Mouse (Mus musculus): ENCODE measurements around the gene Bbox1. TPM values are rescaled to one million over a fixed set of nuclear protein-coding genes. Genes with fewer than 3 reads are reported as not detected.
A peak's percentile ranks its signal among the peaks of the same experiment; 100 is the strongest.

Gene Bbox1
- total RNA-seq, 2 experiments from 2014 or later: 0.83 to 1.7 TPM

DNA sequence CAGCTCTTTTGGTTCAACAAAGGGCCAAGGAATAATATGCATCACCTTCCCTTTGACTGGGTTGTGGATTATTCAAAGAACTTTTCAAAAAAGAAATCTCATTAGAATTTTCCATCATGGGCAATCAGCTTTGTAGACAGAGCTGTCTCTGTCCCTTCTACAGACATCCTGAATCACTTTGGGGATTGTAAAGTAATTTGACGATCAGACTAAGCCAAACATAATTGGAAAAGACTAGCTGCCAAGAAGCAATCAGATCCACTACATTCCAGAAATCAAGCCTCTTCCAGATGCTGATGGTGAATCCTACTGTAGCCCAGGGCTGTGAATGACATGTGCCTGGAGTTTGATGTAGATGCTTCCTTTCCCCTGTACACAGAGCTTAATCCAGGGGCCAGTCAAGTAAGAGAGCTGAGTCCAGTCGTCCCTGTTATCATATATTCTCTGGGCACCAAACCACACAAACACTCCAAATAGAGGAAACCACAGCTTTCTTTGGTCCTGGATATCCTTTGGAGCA is 995 bp downstream of the Bbox1 start:
- Histone ChIP-seq H3K27ac (no peak overlapping the region), H3K4me3 (no peak overlapping the region)
- no peak for TF ChIP-seq CTCF (conservative IDR thresholded peaks at IDR 0.05)
- DNase-seq (ENCODE audit: low spot score in 2 of 2): no peak

- Histone ChIP-seq H3K27ac (no peak overlapping the region), H3K4me3 (no peak overlapping the region)
- TF ChIP-seq CTCF (conservative IDR thresholded peaks at IDR 0.05): no peak
- no peak for DNase-seq (ENCODE audit: low spot score in 2 of 2)
Measured at GRCm38 (mm10) chr2:110305358-110306283, 8.7 kb downstream of the Bbox1 start.

GRCm38 (mm10) chr2:110302261-110302660 is 12.1 kb downstream of the Bbox1 start:
- H3K4me3 ChIP-seq: no peak overlapping the region
- H3K27ac ChIP-seq: no peak overlapping the region
- no peak for DNase-seq (ENCODE audit: low spot score in 2 of 2)
- no peak for TF ChIP-seq CTCF (conservative IDR thresholded peaks at IDR 0.05)

GRCm38 (mm10) chr2:110301314-110301713 is 13.0 kb downstream of the Bbox1 start:
- TF ChIP-seq CTCF (conservative IDR thresholded peaks at IDR 0.05): no peak
- H3K27ac ChIP-seq: no peak overlapping the region
- DNase-seq (ENCODE audit: low spot score in 2 of 2): no peak
- no peak overlapping the region for H3K4me3 ChIP-seq

GRCm38 (mm10) chr2:110294927-110295326 is 19.4 kb downstream of the Bbox1 start:
- no peak for TF ChIP-seq CTCF (conservative IDR thresholded peaks at IDR 0.05)
- no peak for DNase-seq (ENCODE audit: low spot score in 2 of 2)
- H3K27ac ChIP-seq: no peak overlapping the region
- no peak overlapping the region for H3K4me3 ChIP-seq

GRCm38 (mm10) chr2:110287959-110288358 is 26.4 kb downstream of the Bbox1 start:
- no peak for TF ChIP-seq CTCF (conservative IDR thresholded peaks at IDR 0.05)
- H3K4me3 ChIP-seq: no peak overlapping the region
- no peak overlapping the region for H3K27ac ChIP-seq
- no peak for DNase-seq (ENCODE audit: low spot score in 2 of 2)

GRCm38 (mm10) chr2:110285829-110286504 is 28.4 kb downstream of the Bbox1 start:
- no peak overlapping the region for H3K4me3 ChIP-seq
- no peak for TF ChIP-seq CTCF (conservative IDR thresholded peaks at IDR 0.05)
- no peak overlapping the region for H3K27ac ChIP-seq
- DNase-seq (ENCODE audit: low spot score in 2 of 2): no peak

DNA sequence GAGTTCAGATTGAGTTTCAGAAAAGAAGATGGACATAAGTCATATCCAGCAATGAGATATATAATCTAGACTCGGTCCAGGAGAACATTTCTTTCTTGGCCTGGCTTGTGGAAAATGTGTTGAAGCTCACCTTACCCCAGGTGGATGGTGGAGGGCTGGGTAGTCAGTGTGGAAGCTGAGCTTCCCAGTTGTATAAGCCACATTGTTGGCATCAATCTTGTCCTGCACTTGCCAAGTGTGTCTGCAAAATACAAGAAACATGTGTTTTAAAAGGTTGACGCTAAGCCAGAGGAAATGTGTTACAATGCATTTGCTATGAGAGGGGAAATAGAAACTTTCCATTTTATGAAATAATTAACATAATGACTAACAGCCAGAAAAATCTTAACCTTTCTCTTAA is 38.9 kb downstream of the Bbox1 start:
- Histone ChIP-seq H3K4me3 (no peak overlapping the region), H3K27ac (no peak overlapping the region)
- no peak for TF ChIP-seq CTCF (conservative IDR thresholded peaks at IDR 0.05)
- peak; percentile 16 to 34 for DNase-seq (ENCODE audit: low spot score in 2 of 2)

- H3K4me3 ChIP-seq: no peak overlapping the region
- peak in 1 of 2 experiments; percentile 3 for DNase-seq (ENCODE audit: low spot score in 2 of 2)
- no peak overlapping the region for H3K27ac ChIP-seq
- TF ChIP-seq CTCF (conservative IDR thresholded peaks at IDR 0.05): no peak
Measured at GRCm38 (mm10) chr2:110274160-110274559, 40.2 kb downstream of the Bbox1 start.

DNA sequence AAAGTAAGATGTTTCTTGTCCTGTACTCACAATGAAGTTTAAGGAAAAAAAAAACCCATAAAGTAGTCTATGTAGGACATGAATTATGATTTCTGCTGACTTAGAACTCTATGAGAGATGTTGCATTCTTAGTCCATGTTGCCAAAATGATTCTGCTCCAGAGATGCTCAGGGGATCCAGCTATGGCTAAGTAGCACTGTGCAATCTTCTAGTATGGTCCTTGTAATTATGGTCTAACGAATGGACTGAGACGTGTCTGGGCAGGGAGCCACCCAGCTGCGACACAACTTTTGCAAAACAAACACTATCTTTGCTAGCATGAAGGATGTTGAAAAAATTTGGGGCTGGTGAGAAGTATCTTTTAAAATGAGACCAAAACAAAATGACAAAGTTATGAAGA is 45.1 kb downstream of the Bbox1 start:
- no peak for TF ChIP-seq CTCF (conservative IDR thresholded peaks at IDR 0.05)
- no peak overlapping the region for H3K27ac ChIP-seq
- no peak overlapping the region for H3K4me3 ChIP-seq
- no peak for DNase-seq (ENCODE audit: low spot score in 2 of 2)

DNA sequence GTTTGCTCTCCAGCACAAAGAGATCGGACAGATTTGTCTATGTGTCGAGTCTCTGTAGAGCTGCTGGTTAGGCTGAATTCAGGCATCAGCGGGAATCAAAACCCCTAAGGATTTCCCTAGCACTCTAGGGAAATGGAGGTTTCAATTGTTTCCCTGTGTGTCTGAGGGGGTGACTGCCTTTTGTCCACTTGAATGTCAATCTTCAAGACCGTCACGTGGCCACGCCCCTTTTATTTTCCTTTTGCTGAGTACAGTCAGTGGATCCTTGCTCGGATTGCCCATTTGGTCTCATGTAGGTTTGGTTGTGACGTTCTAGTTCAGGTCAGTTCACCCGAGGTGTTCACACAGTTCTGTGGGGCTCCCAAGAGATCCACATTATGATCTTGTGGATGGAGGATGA is 82.1 kb downstream of the Bbox1 start:
- H3K4me3 ChIP-seq: no peak overlapping the region
- H3K27ac ChIP-seq: no peak overlapping the region
- no peak for TF ChIP-seq CTCF (conservative IDR thresholded peaks at IDR 0.05)
- no peak for DNase-seq (ENCODE audit: low spot score in 2 of 2)

- TF ChIP-seq CTCF (conservative IDR thresholded peaks at IDR 0.05): no peak
- Histone ChIP-seq H3K27ac (no peak overlapping the region), H3K4me3 (no peak overlapping the region)
- DNase-seq (ENCODE audit: low spot score in 2 of 2): no peak
Measured at GRCm38 (mm10) chr2:110230753-110231152, 83.6 kb downstream of the Bbox1 start.
